Mouse (Mus musculus): ENCODE measurements around the gene Nanos3. TPM values are rescaled to one million over a fixed set of nuclear protein-coding genes. Genes with fewer than 3 reads are reported as not detected.

Nanos3 gene
- 0.13 and 0.16 TPM in 2 replicates for polyA plus RNA-seq (2012; rRNA removed)

DNA sequence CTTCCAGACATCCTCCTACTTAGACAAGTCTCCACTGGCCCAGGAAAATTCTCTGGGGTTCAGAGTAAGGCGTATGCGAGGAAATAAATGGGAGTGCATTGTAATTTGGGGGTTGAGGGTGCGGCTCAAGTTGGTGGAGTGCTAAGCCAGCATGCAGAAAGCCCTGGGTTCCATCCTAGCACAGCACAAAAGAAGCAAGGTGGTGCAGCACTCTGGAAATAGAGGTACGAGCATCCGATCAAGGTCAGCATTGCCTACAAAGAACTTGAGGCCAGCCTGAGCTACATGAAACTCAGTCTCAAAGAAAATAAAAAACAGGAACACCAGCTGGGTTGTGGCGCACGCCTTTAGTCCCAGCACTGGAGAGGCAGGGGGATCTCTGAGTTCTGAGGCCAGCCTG lies at the start of gene Nanos3:
TSS of gene Nanos3 (minus strand) at position 101 of the 400 bp plus-strand sequence.

DNA sequence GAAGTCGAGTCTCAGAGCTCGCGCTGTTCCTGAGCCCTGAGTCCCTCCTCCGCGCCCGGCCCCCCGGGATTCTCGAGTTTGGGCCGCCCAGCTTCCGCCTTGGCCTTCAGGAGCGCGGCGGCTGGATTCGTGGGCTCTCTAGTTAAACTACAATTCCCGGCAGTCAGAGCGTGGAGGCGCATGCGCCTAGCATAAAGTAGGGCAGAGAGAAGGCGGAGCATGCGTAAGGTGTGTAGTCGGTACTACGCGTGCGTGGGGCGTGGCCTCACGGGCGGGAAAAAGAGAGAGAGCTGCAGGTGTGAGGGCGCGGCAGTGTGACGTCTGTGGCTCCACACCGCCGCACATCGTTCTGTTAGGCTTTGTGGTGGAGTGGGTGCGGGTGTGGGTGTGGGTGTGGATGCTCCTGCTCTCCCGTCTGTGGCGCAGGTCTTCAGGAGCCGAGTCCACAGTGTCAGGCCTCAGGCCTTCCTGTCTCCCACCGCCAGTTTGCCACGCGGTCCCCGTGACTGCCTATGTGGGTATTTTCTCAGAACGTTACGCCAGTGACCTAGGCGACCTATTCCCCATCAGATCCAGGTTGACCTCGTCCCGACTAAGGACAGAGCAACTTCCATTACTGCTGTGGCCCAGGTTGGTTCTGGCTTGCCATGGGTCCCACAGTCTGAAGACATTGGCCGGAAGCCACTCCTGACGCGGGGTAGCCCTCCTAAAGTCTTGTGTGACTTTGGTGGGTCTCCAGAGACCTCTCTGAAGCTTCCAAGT lies 37.1 kb downstream of the Nanos3 start, which contains the start of the genes Cc2d1a and 4930432K21Rik:
TSS of gene Cc2d1a (minus strand) at position 168 of the 762 bp plus-strand sequence.
TSS of gene 4930432K21Rik (plus strand) at position 257 of the 762 bp plus-strand sequence.

DNA sequence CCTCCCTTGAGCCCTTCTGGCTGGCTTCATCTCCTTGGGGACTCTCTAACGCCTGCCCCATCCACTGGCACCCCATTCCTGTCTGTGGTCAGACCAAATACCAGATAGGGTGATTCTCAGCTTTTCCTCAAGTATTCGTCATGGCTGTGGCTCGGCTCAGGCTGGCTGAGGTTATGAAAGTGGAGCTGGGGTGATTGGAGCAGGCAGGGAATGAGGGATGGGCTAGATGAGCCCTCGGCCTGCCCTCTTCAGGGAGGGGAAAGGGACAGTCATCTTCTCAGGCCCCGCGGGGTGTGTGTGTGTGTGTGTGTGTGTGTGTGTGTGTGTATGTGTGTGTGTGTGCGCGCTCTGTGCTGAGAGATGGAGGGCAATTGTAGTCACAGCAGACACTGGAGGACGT lies 59.4 kb downstream of the Nanos3 start, which contains the start of gene Podnl1:
TSS of gene Podnl1 (plus strand) at position 334 of the 400 bp plus-strand sequence.

Other genes starting within 250 kb of the Nanos3 start
- gene Gm10644, start 230.0 kb downstream of the Nanos3 start, polyA plus RNA-seq (2012; rRNA removed) = 0.78 and 0.85 TPM in 2 replicates
- gene Asf1b, start 229.7 kb downstream of the Nanos3 start, polyA plus RNA-seq (2012; rRNA removed) = 49.1 and 54.0 TPM in 2 replicates
- gene Prkaca, start 212.2 kb downstream of the Nanos3 start, polyA plus RNA-seq (2012; rRNA removed) = 20.6 and 20.7 TPM in 2 replicates
- 19.9 and 21.8 TPM in 2 replicates for gene Samd1, start 187.5 kb downstream of the Nanos3 start, polyA plus RNA-seq (2012; rRNA removed)
- 0.16 and 0.17 TPM in 2 replicates for gene 1700067K01Rik, start 183.7 kb downstream of the Nanos3 start, polyA plus RNA-seq (2012; rRNA removed)
- gene 2210011C24Rik, start 173.0 kb downstream of the Nanos3 start, polyA plus RNA-seq (2012; rRNA removed) = 0.08 TPM in 1 of 2 replicates, not detected in the other
- 0.03 and 0.05 TPM in 2 replicates for gene Palm3, start 163.7 kb downstream of the Nanos3 start, polyA plus RNA-seq (2012; rRNA removed)
- 1.2 and 1.4 TPM in 2 replicates for gene Il27ra, start 142.6 kb downstream of the Nanos3 start, polyA plus RNA-seq (2012; rRNA removed)
- 0.12 TPM in 1 of 2 replicates, not detected in the other for gene Rln3, start 140.2 kb downstream of the Nanos3 start, polyA plus RNA-seq (2012; rRNA removed)
- 0.59 and 0.63 TPM in 2 replicates for gene Gm10643, start 120.1 kb downstream of the Nanos3 start, polyA plus RNA-seq (2012; rRNA removed)
- gene Rfx1, start 118.4 kb downstream of the Nanos3 start, polyA plus RNA-seq (2012; rRNA removed) = 3.3 and 4.7 TPM in 2 replicates
- 11.4 and 12.4 TPM in 2 replicates for gene Dcaf15, start 80.4 kb downstream of the Nanos3 start, polyA plus RNA-seq (2012; rRNA removed)
- gene Podnl1, start 59.2 kb downstream of the Nanos3 start, polyA plus RNA-seq (2012; rRNA removed) = 0.03 and 0.05 TPM in 2 replicates
- 3.7 and 4.4 TPM in 2 replicates for gene Cc2d1a, start 37.3 kb downstream of the Nanos3 start, polyA plus RNA-seq (2012; rRNA removed)
- 0.18 and 0.24 TPM in 2 replicates for gene 4930432K21Rik, start 37.2 kb downstream of the Nanos3 start, polyA plus RNA-seq (2012; rRNA removed)
- gene Zswim4, start 51.8 kb upstream of the Nanos3 start, polyA plus RNA-seq (2012; rRNA removed) = 2.9 and 3.4 TPM in 2 replicates
- gene D8Ertd738e, start 64.5 kb upstream of the Nanos3 start, polyA plus RNA-seq (2012; rRNA removed) = 124 and 135 TPM in 2 replicates
- 17.2 and 23.4 TPM in 2 replicates for gene Mri1, start 72.1 kb upstream of the Nanos3 start, polyA plus RNA-seq (2012; rRNA removed)
- gene Ccdc130, start 85.2 kb upstream of the Nanos3 start, polyA plus RNA-seq (2012; rRNA removed) = 6.9 and 7.4 TPM in 2 replicates
- gene Cacna1a, start 203.2 kb upstream of the Nanos3 start, polyA plus RNA-seq (2012; rRNA removed) = 1.1 and 1.4 TPM in 2 replicates

Data from liver, embryonic 18 days (tissue).